17 mouse cellular contexts compared by ENCODE assay signal in the genomic region with DNA sequence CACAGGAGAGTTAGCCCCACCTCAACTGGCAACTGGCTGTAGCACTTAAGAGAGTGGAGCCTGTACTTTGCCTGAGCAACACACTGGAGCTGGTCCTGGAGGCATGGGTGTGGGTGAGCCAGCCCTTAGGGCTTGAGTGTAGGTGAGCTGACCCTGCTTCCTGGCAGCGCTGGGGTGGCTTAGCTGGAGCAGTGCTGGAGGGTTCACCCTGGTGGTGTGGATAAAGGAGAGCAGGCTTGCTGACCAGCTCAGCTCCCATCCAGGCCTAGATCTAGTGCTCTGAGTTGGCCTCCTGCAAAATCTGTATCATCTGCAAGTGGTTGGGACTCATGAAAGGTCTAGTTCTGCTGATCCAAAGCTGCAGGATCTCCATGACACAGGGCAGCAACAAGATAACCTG. TPM values are rescaled to one million over a fixed set of nuclear protein-coding genes. Genes with fewer than 3 reads are reported as not detected.
"Had no signal": no experiment of that assay in that cellular context is flagged by ENCODE, and none has a peak within 500 bp of the region (broad histone marks: within the 10 kb centered on the region; RNA-seq: fewer than 3 reads in every experiment).

No protein-coding gene starts in this region.

- DNase-seq: gastrocnemius, postnatal 14 days; gastrocnemius, postnatal 36 days; heart, adult 18-20 months; heart, postnatal 10 days; heart, postnatal 36 days; kidney, adult 11 months; kidney, adult 8-10 months; kidney, postnatal 10 days; kidney, postnatal 36 days; layer of hippocampus, adult 9-11 months; layer of hippocampus, postnatal 36 days; left cerebral cortex, postnatal 4 days had no signal

RNA-seq across cellular contexts. Expression of a gene that starts 21.1 kb away (rescaled TPM):
- total RNA-seq: gastrocnemius, adult 18-20 months; gastrocnemius, adult 8-10 months; gastrocnemius, postnatal 14 days; gastrocnemius, postnatal 36 days; hematopoietic stem cell, adult 5-6 weeks; left cerebral cortex, adult 18-20 months; left cerebral cortex, adult 8-10 months had no signal
